Mouse (Mus musculus) limb, embryonic 10.5 days (tissue): ENCODE data around the gene Tnni2. TPM values are rescaled to one million over a fixed set of nuclear protein-coding genes. Genes with fewer than 3 reads are reported as not detected.
A peak's percentile ranks its signal among the peaks of the same experiment; 100 is the strongest.

Experiments used
- DNase-seq: peaks from one replicate; pipeline ENCODE4 v3.0.0-alpha.2; 2017; ENCODE audit warnings: low spot score
- H3K27ac ChIP-seq: fragments of 300-500 bp; sonication (generic); 2 replicates; pipeline ENCODE4 v1.5.1; 2016; ENCODE audit warnings: mild to moderate bottlenecking
- H3K27me3 ChIP-seq: fragments of 300-500 bp; sonication (generic); 2 replicates; pipeline ENCODE4 v1.6.1; 2016; ENCODE audit warnings: low read depth, mild to moderate bottlenecking; ENCODE audit not compliant: poor library complexity, severe bottlenecking
- H3K36me3 ChIP-seq: fragments of 300-500 bp; sonication (generic); 2 replicates; pipeline ENCODE4 v1.6.1; 2016; ENCODE audit warnings: mild to moderate bottlenecking, moderate library complexity
- H3K4me1 ChIP-seq: fragments of 300-500 bp; sonication (generic); 2 replicates; pipeline ENCODE4 v1.6.1; 2016
- H3K4me3 ChIP-seq: fragments of 300-500 bp; sonication (generic); 2 replicates; pipeline ENCODE4 v1.5.1; 2016; ENCODE audit warnings: mild to moderate bottlenecking, moderate library complexity
- H3K9me3 ChIP-seq: fragments of 300-500 bp; sonication (generic); replicated peaks from 2 replicates; pipeline ENCODE4 v1.6.1; 2016; ENCODE audit warnings: mild to moderate bottlenecking
- WGBS: fragments of 180-500 bp; shearing (Covaris S2); methylation state at CpG from one replicate; pipeline ENCODE4 v1.1.7; 2016; 5-methylcytosine and 5-hydroxymethylcytosine counted together
- polyA plus RNA-seq: library from polyadenylated mRNA; unstranded; fragments of >200 nt; fragmentation: Nextera tagmentation; extraction: Ambion mirVana; gene quantifications from 2 replicates; pipeline ENCODE4 v1.2.1, GENCODE M21; 2016

Tnni2 gene
- polyA plus RNA-seq, 1 experiment from 2014 or later, result 2.4 TPM

- H3K36me3 ChIP-seq, result no peaks in the 10 kb centered on the region
- 89% methylated on average over 3 of the region's 3 CpGs for WGBS
Observed at GRCm38 (mm10) chr7:142409603-142410002, 32.0 kb upstream of the Tnni2 start.

GRCm38 (mm10) chr7:142413285-142413684, 28.3 kb upstream of the Tnni2 start:
- WGBS, result 94% methylated on average over 6 of the region's 6 CpGs
- H3K4me3 ChIP-seq, result no peak overlapping the region

More at GRCm38 (mm10) chr7:142409603-142410002, 32.0 kb upstream of the Tnni2 start:
- H3K4me1 ChIP-seq, result no peaks in the 10 kb centered on the region
- H3K9me3 ChIP-seq, result no peaks in the 10 kb centered on the region
- H3K4me3 ChIP-seq, result no peak overlapping the region
- H3K27me3 ChIP-seq, result no peaks in the 10 kb centered on the region
- H3K27ac ChIP-seq, result no peak overlapping the region
- DNase-seq, result no peak

GRCm38 (mm10) chr7:142415314-142415713, 26.3 kb upstream of the Tnni2 start:
- WGBS, result 73% methylated on average over 4 of the region's 4 CpGs

More at GRCm38 (mm10) chr7:142413285-142413684, 28.3 kb upstream of the Tnni2 start:
- Histone ChIP-seq H3K36me3 (no peaks in the 10 kb centered on the region), H3K4me1 (no peaks in the 10 kb centered on the region), H3K27me3 (no peaks in the 10 kb centered on the region), H3K9me3 (no peaks in the 10 kb centered on the region), H3K27ac (no peak overlapping the region)
- DNase-seq, result no peak

GRCm38 (mm10) chr7:142416225-142416624, 25.4 kb upstream of the Tnni2 start:
- no peak for DNase-seq
- H3K27ac ChIP-seq, result no peak overlapping the region
- 66% methylated on average over 3 of the region's 3 CpGs for WGBS

More at GRCm38 (mm10) chr7:142415314-142415713, 26.3 kb upstream of the Tnni2 start:
- no peak overlapping the region for H3K27ac ChIP-seq
- H3K4me3 ChIP-seq, result no peak overlapping the region
- H3K36me3 ChIP-seq, result no peaks in the 10 kb centered on the region
- no peaks in the 10 kb centered on the region for H3K9me3 ChIP-seq
- no peak for DNase-seq
- H3K27me3 ChIP-seq, result no peaks in the 10 kb centered on the region
- H3K4me1 ChIP-seq, result no peaks in the 10 kb centered on the region

GRCm38 (mm10) chr7:142418027-142418426, 23.6 kb upstream of the Tnni2 start:
- Histone ChIP-seq H3K27me3 (no peaks in the 10 kb centered on the region), H3K4me1 (no peaks in the 10 kb centered on the region), H3K36me3 (no peaks in the 10 kb centered on the region), H3K9me3 (no peaks in the 10 kb centered on the region), H3K27ac (no peak overlapping the region), H3K4me3 (no peak overlapping the region)
- DNase-seq, result no peak
- 97% methylated on average over 2 of the region's 2 CpGs for WGBS

More at GRCm38 (mm10) chr7:142416225-142416624, 25.4 kb upstream of the Tnni2 start:
- no peaks in the 10 kb centered on the region for H3K9me3 ChIP-seq
- no peaks in the 10 kb centered on the region for H3K27me3 ChIP-seq
- no peak overlapping the region for H3K4me3 ChIP-seq
- H3K4me1 ChIP-seq, result no peaks in the 10 kb centered on the region
- no peaks in the 10 kb centered on the region for H3K36me3 ChIP-seq

- no peaks in the 10 kb centered on the region for H3K9me3 ChIP-seq
- DNase-seq, result no peak
- H3K36me3 ChIP-seq, result no peaks in the 10 kb centered on the region
- no peak overlapping the region for H3K4me3 ChIP-seq
- H3K27ac ChIP-seq, result no peak overlapping the region
- H3K27me3 ChIP-seq, result no peaks in the 10 kb centered on the region
- H3K4me1 ChIP-seq, result no peaks in the 10 kb centered on the region
- WGBS, result 93% methylated on average over 8 of the region's 8 CpGs
Observed at GRCm38 (mm10) chr7:142418679-142419078, 22.9 kb upstream of the Tnni2 start.

- Histone ChIP-seq H3K4me3 (no peak overlapping the region), H3K9me3 (no peaks in the 10 kb centered on the region)
- WGBS, result 88% methylated on average over 5 of the region's 5 CpGs
Observed at GRCm38 (mm10) chr7:142419887-142420286, 21.7 kb upstream of the Tnni2 start.

GRCm38 (mm10) chr7:142421826-142422225, 19.8 kb upstream of the Tnni2 start:
- Histone ChIP-seq H3K36me3 (no peaks in the 10 kb centered on the region), H3K27ac (no peak overlapping the region), H3K4me3 (no peak overlapping the region), H3K27me3 (0 out of 2 replicates have a peak, but pooled peaks cover 2% of the 10 kb centered on the region), H3K4me1 (no peaks in the 10 kb centered on the region), H3K9me3 (no peaks in the 10 kb centered on the region)
- no peak for DNase-seq
- WGBS, result 84% methylated on average over 2 of the region's 2 CpGs

More at GRCm38 (mm10) chr7:142419887-142420286, 21.7 kb upstream of the Tnni2 start:
- H3K4me1 ChIP-seq, result no peaks in the 10 kb centered on the region
- H3K27ac ChIP-seq, result no peak overlapping the region
- H3K27me3 ChIP-seq, result no peaks in the 10 kb centered on the region
- no peaks in the 10 kb centered on the region for H3K36me3 ChIP-seq
- DNase-seq, result no peak

- H3K4me1 ChIP-seq, result peaks cover 17% of the 10 kb centered on the region
- whole genome bisulfite sequencing, result 71% methylated on average over 11 of the region's 11 CpGs
- no peak for DNase-seq
- H3K27ac ChIP-seq, result no peak overlapping the region
- peaks cover 3% of the 10 kb centered on the region; the same call in 1 of the 2 replicates for H3K27me3 ChIP-seq
- H3K9me3 ChIP-seq, result no peaks in the 10 kb centered on the region
- H3K36me3 ChIP-seq, result no peaks in the 10 kb centered on the region
- H3K4me3 ChIP-seq, result no peak overlapping the region
Observed at GRCm38 (mm10) chr7:142425641-142426213, 15.9 kb upstream of the Tnni2 start.

- 0% methylated on average over 7 of the region's 7 CpGs for WGBS
- H3K4me1 ChIP-seq, result peaks cover 17% of the 10 kb centered on the region
- no peaks in the 10 kb centered on the region for H3K9me3 ChIP-seq
- no peaks in the 10 kb centered on the region for H3K36me3 ChIP-seq
- DNase-seq, result peak; percentile 85
- H3K4me3 ChIP-seq, result no peak overlapping the region
- H3K27me3 ChIP-seq, result peaks cover 3% of the 10 kb centered on the region; the same call in 1 of the 2 replicates
- 0 out of 2 replicates have a peak overlapping the region, but pooled peaks have one; percentile 54 for H3K27ac ChIP-seq
Observed at GRCm38 (mm10) chr7:142428213-142428612, 13.4 kb upstream of the Tnni2 start.

- WGBS, result 85% methylated on average over 12 of the region's 12 CpGs
- DNase-seq, result no peak
- Histone ChIP-seq H3K4me1 (peaks cover 26% of the 10 kb centered on the region), H3K27ac (peak overlapping the region; percentile 27), H3K9me3 (no peaks in the 10 kb centered on the region), H3K36me3 (no peaks in the 10 kb centered on the region), H3K4me3 (no peak overlapping the region), H3K27me3 (peaks cover 3% of the 10 kb centered on the region; the same call in 1 of the 2 replicates)
Observed at GRCm38 (mm10) chr7:142430160-142430678, 11.4 kb upstream of the Tnni2 start.

GRCm38 (mm10) chr7:142431106-142431505, 10.5 kb upstream of the Tnni2 start:
- Histone ChIP-seq H3K4me3 (no peak overlapping the region), H3K27ac (peak overlapping the region; percentile 28), H3K27me3 (peaks cover 3% of the 10 kb centered on the region; the same call in 1 of the 2 replicates), H3K9me3 (no peaks in the 10 kb centered on the region), H3K36me3 (no peaks in the 10 kb centered on the region), H3K4me1 (peaks cover 29% of the 10 kb centered on the region)
- 93% methylated on average over 14 of the region's 14 CpGs for WGBS
- no peak for DNase-seq

GRCm38 (mm10) chr7:142433623-142434022, 8.0 kb upstream of the Tnni2 start:
- no peaks in the 10 kb centered on the region for H3K9me3 ChIP-seq
- WGBS, result 59% methylated on average over 19 of the region's 19 CpGs
- no peak overlapping the region for H3K4me3 ChIP-seq
- peak overlapping the region; percentile 77 for H3K27ac ChIP-seq
- H3K27me3 ChIP-seq, result no peaks in the 10 kb centered on the region; the same call in 1 of the 2 replicates
- no peaks in the 10 kb centered on the region for H3K36me3 ChIP-seq
- no peak for DNase-seq
- H3K4me1 ChIP-seq, result peaks cover 25% of the 10 kb centered on the region
